Mouse (Mus musculus): ENCODE results near the gene Klhl25. TPM values are rescaled to one million over a fixed set of nuclear protein-coding genes. Genes with fewer than 3 reads are reported as not detected.
"Not testable (repeated sequence)": the region's sequence is repeated elsewhere in the genome, so short reads cannot be mapped to it uniquely, and the experiment has no call there.

Klhl25 gene
- polyA plus RNA-seq, 1 experiment from 2014 or later: 15.9 TPM

DNA sequence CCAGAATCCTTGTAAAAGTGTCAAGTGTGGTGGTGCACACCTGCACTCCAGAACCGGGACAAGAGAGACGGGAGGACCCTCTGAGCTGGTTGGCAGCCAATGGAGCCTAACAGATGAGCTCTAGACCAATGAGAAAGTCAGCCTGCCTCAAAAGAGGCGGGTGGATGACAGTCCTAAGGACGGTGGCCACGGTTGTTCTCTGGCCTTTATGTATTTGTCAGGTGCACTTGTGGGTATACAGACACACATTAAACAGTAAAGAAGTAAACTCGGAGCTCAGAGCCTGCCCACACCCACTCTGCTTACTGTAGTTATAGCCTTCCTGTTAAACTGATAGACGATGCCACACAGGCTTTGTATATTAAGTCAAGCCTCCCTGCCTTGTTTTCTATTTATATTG is 27.4 kb upstream of the Klhl25 start:
- no peak overlapping the region for H3K27ac ChIP-seq (ENCODE audit: low read depth, low read length)
- no peak for ATAC-seq (ENCODE audit: low FRiP score, low TSS enrichment)
- no peaks in the 10 kb centered on the region for H3K9me3 ChIP-seq (ENCODE audit: control insufficient read depth, low read length)
- 83% methylated on average over 7 of the region's 7 CpGs for whole genome bisulfite sequencing
- H3K27me3 ChIP-seq (ENCODE audit: control insufficient read depth, insufficient read depth, low read length): no peaks in the 10 kb centered on the region
- no peak overlapping the region for H3K4me3 ChIP-seq (ENCODE audit: low read length)
- no peak overlapping the region for H3K4me2 ChIP-seq (replicated peaks; ENCODE audit: low read depth, low read length)
- H3K9ac ChIP-seq (ENCODE audit: low read depth, low read length): no peak overlapping the region
- no peaks in the 10 kb centered on the region for H3K4me1 ChIP-seq (ENCODE audit: control insufficient read depth, insufficient read depth, low read length)
- no peaks in the 10 kb centered on the region for H3K36me3 ChIP-seq (ENCODE audit: control insufficient read depth, insufficient read depth, low read length)

DNA sequence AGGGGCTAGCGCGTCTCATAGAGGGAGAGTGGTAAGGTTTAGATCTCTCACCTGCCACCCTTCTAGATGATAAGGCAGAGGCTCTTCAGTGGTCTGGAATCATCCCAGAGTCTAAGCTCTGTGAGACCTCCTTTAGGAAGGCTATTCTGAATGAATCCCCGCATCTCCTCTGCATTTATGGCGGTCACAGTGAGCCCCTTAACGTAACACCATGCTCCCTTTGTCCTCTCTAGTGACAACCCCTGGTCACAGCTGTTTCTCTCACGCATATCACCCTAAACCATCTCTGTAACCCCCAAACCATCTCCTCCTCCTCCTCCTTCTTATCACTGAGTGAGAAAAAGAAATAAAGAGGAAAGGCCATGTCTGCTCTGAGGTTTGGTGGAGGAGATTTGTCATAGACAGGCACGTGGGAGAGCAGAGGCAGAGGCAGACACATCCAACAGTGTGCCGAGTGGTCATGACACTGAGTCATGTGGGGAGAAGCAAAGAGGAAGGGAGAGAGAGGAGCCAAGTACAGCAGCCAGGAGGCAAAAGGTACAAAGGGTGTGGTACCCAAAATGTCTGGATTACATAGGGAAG is 25.9 kb upstream of the Klhl25 start:
- Histone ChIP-seq H3K27me3 (ENCODE audit: control insufficient read depth, insufficient read depth, low read length) (no peaks in the 10 kb centered on the region), H3K36me3 (ENCODE audit: control insufficient read depth, insufficient read depth, low read length) (no peaks in the 10 kb centered on the region)
- WGBS: 79% methylated on average over 8 of the region's 8 CpGs

DNA sequence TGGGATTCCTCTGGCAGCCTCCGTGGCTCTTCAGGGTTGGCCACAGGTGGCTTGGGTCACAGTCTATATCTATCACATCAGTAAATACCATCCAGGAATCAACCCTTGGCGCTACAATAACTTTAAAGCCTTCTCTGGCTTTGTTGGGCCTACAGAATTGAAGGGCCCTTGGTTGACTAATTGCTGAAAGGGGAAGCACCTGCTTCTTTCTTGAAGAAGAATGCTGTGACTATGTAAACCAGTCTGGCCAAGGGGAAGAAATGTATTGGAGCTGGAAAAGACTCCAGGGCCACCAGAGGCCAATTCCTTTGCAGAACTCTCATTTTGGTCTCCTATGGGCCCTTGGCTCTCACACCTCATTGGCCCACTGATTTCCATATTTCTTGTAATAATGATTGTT is 25.0 kb upstream of the Klhl25 start:
- no peak overlapping the region for H3K9ac ChIP-seq (ENCODE audit: low read depth, low read length)
- WGBS: 73% methylated on average over 2 of the region's 2 CpGs
- no peak for ATAC-seq (ENCODE audit: low FRiP score, low TSS enrichment)
- H3K4me1 ChIP-seq (ENCODE audit: control insufficient read depth, insufficient read depth, low read length): no peaks in the 10 kb centered on the region
- H3K27me3 ChIP-seq (ENCODE audit: control insufficient read depth, insufficient read depth, low read length): no peaks in the 10 kb centered on the region
- H3K27ac ChIP-seq (ENCODE audit: low read depth, low read length): no peak overlapping the region
- H3K4me3 ChIP-seq (ENCODE audit: low read length): no peak overlapping the region
- no peaks in the 10 kb centered on the region for H3K36me3 ChIP-seq (ENCODE audit: control insufficient read depth, insufficient read depth, low read length)
- no peak overlapping the region for H3K4me2 ChIP-seq (replicated peaks; ENCODE audit: low read depth, low read length)
- no peaks in the 10 kb centered on the region for H3K9me3 ChIP-seq (ENCODE audit: control insufficient read depth, low read length)

More for the DNA sequence above, 25.9 kb upstream of the Klhl25 start:
- H3K4me3 ChIP-seq (ENCODE audit: low read length): no peak overlapping the region
- ATAC-seq (ENCODE audit: low FRiP score, low TSS enrichment): no peak
- no peaks in the 10 kb centered on the region for H3K4me1 ChIP-seq (ENCODE audit: control insufficient read depth, insufficient read depth, low read length)
- no peaks in the 10 kb centered on the region for H3K9me3 ChIP-seq (ENCODE audit: control insufficient read depth, low read length)
- H3K4me2 ChIP-seq (replicated peaks; ENCODE audit: low read depth, low read length): no peak overlapping the region
- H3K27ac ChIP-seq (ENCODE audit: low read depth, low read length): no peak overlapping the region
- no peak overlapping the region for H3K9ac ChIP-seq (ENCODE audit: low read depth, low read length)

DNA sequence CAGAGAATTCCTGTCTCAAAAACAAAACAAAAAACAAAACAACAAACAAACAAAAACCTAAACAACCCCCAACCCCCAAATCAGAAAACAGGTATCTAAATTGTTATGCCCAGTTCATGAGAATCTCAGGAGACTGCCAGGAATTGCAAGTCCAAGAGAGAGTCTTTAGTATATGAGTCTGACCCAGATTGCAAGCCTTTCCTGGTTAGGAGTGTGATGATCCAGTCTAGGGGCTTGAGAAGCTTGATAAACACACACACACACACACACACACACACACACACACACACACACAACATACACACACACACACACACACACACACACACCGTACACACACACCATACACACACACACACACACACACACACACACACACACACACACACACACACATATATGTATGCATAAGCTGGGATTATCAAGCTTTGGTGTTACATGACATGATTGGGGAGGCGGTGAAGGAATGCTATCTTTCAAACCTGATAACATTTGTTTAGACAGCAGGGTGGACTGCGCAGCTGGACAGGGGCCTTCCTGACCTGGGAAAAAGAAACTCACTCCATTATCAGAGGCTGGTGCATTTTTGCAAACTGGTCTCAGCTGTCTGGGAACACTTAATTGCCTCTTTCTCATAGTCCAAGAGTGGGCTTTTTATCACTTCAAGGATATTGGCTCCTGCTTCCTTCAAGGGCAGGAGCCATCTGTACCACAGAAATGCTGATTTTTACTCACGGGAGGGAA is 21.6 kb upstream of the Klhl25 start:
- 59% methylated on average over 3 of the region's 4 CpGs for WGBS
- Histone ChIP-seq H3K4me1 (ENCODE audit: control insufficient read depth, insufficient read depth, low read length) (no peaks in the 10 kb centered on the region), H3K36me3 (ENCODE audit: control insufficient read depth, insufficient read depth, low read length) (no peaks in the 10 kb centered on the region), H3K27me3 (ENCODE audit: control insufficient read depth, insufficient read depth, low read length) (no peaks in the 10 kb centered on the region), H3K9ac (ENCODE audit: low read depth, low read length) (no peak overlapping the region), H3K4me3 (ENCODE audit: low read length) (no peak overlapping the region), H3K9me3 (ENCODE audit: control insufficient read depth, low read length) (no peaks in the 10 kb centered on the region), H3K27ac (ENCODE audit: low read depth, low read length) (no peak overlapping the region), H3K4me2 (replicated peaks; ENCODE audit: low read depth, low read length) (no peak overlapping the region)
- ATAC-seq (ENCODE audit: low FRiP score, low TSS enrichment): no peak

DNA sequence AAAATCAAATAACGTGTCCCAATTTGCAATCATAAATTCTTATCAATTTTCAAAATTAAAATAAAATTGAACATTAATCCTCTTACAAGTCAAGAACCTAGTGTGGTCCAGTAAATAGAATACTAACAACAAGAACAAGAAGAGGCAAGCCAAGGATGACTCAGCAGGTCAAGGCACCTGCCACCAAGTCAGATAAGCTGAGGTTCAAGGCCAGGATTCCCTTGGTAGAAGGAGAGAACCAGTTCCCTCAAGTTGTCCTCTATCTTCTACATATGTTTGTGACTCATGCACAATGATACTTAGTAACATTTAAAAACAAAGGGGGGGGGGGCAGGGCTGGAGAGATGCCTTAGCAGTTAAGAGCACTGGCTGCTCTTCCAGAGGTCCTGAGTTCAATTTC is 20.8 kb upstream of the Klhl25 start:
- Histone ChIP-seq H3K4me1 (ENCODE audit: control insufficient read depth, insufficient read depth, low read length) (no peaks in the 10 kb centered on the region), H3K36me3 (ENCODE audit: control insufficient read depth, insufficient read depth, low read length) (no peaks in the 10 kb centered on the region), H3K9me3 (ENCODE audit: control insufficient read depth, low read length) (no peaks in the 10 kb centered on the region), H3K27ac (ENCODE audit: low read depth, low read length) (no peak overlapping the region), H3K27me3 (ENCODE audit: control insufficient read depth, insufficient read depth, low read length) (no peaks in the 10 kb centered on the region), H3K4me2 (replicated peaks; ENCODE audit: low read depth, low read length) (no peak overlapping the region), H3K4me3 (ENCODE audit: low read length) (no peak overlapping the region), H3K9ac (ENCODE audit: low read depth, low read length) (no peak overlapping the region)
- WGBS: 95% methylated on average over 1 of the region's 1 CpGs
- no peak for ATAC-seq (ENCODE audit: low FRiP score, low TSS enrichment)

DNA sequence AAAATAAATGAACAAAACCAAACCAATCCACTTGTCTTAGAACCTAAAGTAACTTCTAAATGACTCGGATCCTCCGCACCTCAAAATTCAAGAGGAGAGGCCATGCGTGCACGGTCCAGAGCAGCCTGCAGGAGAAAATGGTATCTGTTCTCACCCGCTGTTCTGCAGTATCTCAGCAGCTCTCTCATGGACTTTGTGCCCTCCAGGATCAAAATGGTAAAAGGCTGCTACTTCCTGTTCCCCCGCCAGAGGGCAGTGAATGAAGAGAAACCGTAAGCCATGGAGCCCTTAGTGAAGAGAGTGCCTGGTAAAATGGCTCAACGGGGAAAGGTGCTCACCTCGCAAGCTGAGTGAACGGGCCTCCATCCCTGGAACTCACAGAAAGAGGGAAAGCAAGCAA is 20.3 kb upstream of the Klhl25 start:
- Histone ChIP-seq H3K9me3 (ENCODE audit: control insufficient read depth, low read length) (no peaks in the 10 kb centered on the region), H3K4me1 (ENCODE audit: control insufficient read depth, insufficient read depth, low read length) (no peaks in the 10 kb centered on the region), H3K4me2 (replicated peaks; ENCODE audit: low read depth, low read length) (no peak overlapping the region), H3K4me3 (ENCODE audit: low read length) (no peak overlapping the region), H3K27me3 (ENCODE audit: control insufficient read depth, insufficient read depth, low read length) (no peaks in the 10 kb centered on the region), H3K27ac (ENCODE audit: low read depth, low read length) (no peak overlapping the region), H3K36me3 (ENCODE audit: control insufficient read depth, insufficient read depth, low read length) (no peaks in the 10 kb centered on the region), H3K9ac (ENCODE audit: low read depth, low read length) (no peak overlapping the region)
- peak; percentile 78 for ATAC-seq (ENCODE audit: low FRiP score, low TSS enrichment)
- WGBS: 38% methylated on average over 10 of the region's 10 CpGs

DNA sequence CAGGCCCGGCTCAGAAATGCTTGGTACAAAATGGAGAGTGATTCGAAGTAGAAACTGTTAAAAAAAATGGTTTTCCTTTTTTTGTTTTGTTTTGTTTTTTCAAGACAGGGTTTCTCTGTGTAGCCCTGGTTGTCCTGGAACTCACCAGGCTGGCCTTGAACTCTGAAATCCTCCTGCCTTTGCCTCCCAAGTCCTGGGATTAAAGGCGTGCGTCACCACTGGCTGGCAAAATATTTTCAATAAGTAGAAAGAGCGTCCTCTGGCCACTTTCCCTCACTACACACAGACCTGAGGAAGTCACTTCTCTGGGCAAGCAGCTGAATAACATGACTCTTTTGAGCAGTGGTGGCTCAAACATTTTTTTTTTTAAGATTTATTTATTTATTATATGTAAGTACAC is 19.6 kb upstream of the Klhl25 start:
- Histone ChIP-seq H3K27ac (ENCODE audit: low read depth, low read length) (no peak overlapping the region), H3K9me3 (ENCODE audit: control insufficient read depth, low read length) (no peaks in the 10 kb centered on the region)

DNA sequence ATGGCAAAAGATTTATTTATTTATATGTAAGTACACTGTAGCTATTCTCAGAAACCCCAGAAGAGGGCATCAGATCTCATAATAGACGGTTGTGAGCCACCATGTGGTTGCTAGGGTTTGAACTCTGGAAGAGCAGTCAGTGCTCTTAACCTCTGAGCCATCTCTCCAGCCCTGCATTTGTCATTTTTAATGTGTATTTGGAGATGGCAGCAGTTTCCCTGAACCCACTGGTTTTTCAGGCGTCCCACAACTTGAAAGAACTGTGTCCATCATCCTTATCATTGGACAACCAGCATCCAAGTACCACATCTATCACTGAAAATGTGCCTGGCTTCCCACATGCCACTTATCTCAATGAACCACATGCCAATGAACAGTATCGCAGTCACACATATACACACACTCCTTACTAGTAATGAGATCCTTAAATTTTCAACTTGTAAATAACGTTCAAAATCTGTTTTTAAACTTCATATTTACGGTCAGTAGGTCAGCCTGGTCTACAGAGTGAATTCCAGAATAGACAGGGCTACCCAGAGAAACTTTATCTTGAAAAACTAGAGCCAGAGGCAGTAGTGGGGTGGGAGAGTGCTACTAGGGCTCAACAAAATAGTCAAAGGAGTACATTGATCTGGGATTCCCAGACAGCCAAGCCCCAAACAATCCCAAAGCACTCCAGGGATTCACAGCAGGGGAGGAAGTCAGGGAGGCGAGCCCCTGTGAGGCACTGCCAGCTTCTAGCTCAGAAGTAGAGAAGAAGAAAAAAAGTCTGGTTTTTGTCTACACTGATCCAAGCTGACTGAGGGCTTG is 17.7 kb upstream of the Klhl25 start:
- H3K4me2 ChIP-seq (replicated peaks; ENCODE audit: low read depth, low read length): no peak overlapping the region
- ATAC-seq (ENCODE audit: low FRiP score, low TSS enrichment): no peak
- no peaks in the 10 kb centered on the region for H3K4me1 ChIP-seq (ENCODE audit: control insufficient read depth, insufficient read depth, low read length)
- H3K36me3 ChIP-seq (ENCODE audit: control insufficient read depth, insufficient read depth, low read length): no peaks in the 10 kb centered on the region
- no peak overlapping the region for H3K9ac ChIP-seq (ENCODE audit: low read depth, low read length)
- no peaks in the 10 kb centered on the region for H3K27me3 ChIP-seq (ENCODE audit: control insufficient read depth, insufficient read depth, low read length)
- no peak overlapping the region for H3K27ac ChIP-seq (ENCODE audit: low read depth, low read length)
- 76% methylated on average over 6 of the region's 6 CpGs for WGBS
- no peak overlapping the region for H3K4me3 ChIP-seq (ENCODE audit: low read length)
- no peaks in the 10 kb centered on the region for H3K9me3 ChIP-seq (ENCODE audit: control insufficient read depth, low read length)

More for the DNA sequence above, 19.6 kb upstream of the Klhl25 start:
- H3K27me3 ChIP-seq (ENCODE audit: control insufficient read depth, insufficient read depth, low read length): no peaks in the 10 kb centered on the region
- H3K4me3 ChIP-seq (ENCODE audit: low read length): no peak overlapping the region
- H3K4me2 ChIP-seq (replicated peaks; ENCODE audit: low read depth, low read length): no peak overlapping the region
- no peak for ATAC-seq (ENCODE audit: low FRiP score, low TSS enrichment)
- no peaks in the 10 kb centered on the region for H3K36me3 ChIP-seq (ENCODE audit: control insufficient read depth, insufficient read depth, low read length)
- no peak overlapping the region for H3K9ac ChIP-seq (ENCODE audit: low read depth, low read length)
- WGBS: 91% methylated on average over 5 of the region's 5 CpGs
- H3K4me1 ChIP-seq (ENCODE audit: control insufficient read depth, insufficient read depth, low read length): no peaks in the 10 kb centered on the region

DNA sequence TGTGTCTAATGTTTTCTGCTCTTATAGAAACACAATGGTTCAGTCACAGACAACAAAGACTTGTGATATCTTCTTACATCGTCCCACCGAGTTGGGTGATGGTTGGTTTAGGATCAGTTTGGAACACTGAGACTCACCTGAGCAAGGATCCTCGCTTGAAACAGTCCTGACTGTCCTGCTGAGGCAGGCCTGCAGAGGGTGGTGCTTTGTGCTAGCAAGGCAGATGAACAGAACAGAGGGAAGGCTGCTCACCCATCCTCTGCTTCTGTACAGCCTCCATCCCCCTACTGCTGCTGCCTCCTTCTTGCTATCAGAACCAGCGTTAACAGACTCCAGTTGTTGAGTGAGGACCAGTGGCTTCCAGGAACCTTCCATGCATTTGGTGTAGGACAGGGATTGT is 14.2 kb upstream of the Klhl25 start:
- not testable (repeated sequence) for H3K9ac ChIP-seq (ENCODE audit: low read depth, low read length); ATAC-seq (ENCODE audit: low FRiP score, low TSS enrichment); H3K9me3 ChIP-seq (ENCODE audit: control insufficient read depth, low read length); H3K4me3 ChIP-seq (ENCODE audit: low read length); H3K27me3 ChIP-seq (ENCODE audit: control insufficient read depth, insufficient read depth, low read length); H3K27ac ChIP-seq (ENCODE audit: low read depth, low read length); H3K36me3 ChIP-seq (ENCODE audit: control insufficient read depth, insufficient read depth, low read length); H3K4me2 ChIP-seq (replicated peaks; ENCODE audit: low read depth, low read length); H3K4me1 ChIP-seq (ENCODE audit: control insufficient read depth, insufficient read depth, low read length)
- WGBS: 76% methylated on average over 3 of the region's 4 CpGs

Measured in kidney, embryonic 14.5 days (tissue).